Mouse (Mus musculus) ES-E14 (cell line): ENCODE results near the gene Tmem60. TPM values are rescaled to one million over a fixed set of nuclear protein-coding genes. Genes with fewer than 3 reads are reported as not detected.

Source experiments
- DNase-seq: peaks from one replicate; pipeline ENCODE4 v3.0.0-alpha.2; 2013; ENCODE audit warnings: low read depth, low spot score
- H3K27ac ChIP-seq: 2 replicates; pipeline ENCODE4 v1.5.1; 2012; ENCODE audit warnings: low read depth, mild to moderate bottlenecking, low read length, moderate library complexity, mixed read lengths; ENCODE audit not compliant: poor library complexity, insufficient read depth, severe bottlenecking
- H3K36me3 ChIP-seq: 2 replicates; pipeline ENCODE4 v1.6.1; 2012; ENCODE audit warnings: mild to moderate bottlenecking, low read length, moderate library complexity, mixed read lengths; ENCODE audit not compliant: control insufficient read depth, poor library complexity, insufficient read depth, severe bottlenecking
- H3K4me1 ChIP-seq, 2 experiments: fragments of 150-350 bp in 1 of 2; sonication (generic) in 1 of 2; 2 replicates each; pipeline ENCODE4 v1.6.1; 2012; ENCODE audit warnings: low read length in 2 of 2, mild to moderate bottlenecking in 1 of 2, mixed read lengths in 1 of 2; ENCODE audit not compliant: control insufficient read depth in 2 of 2, insufficient read depth in 2 of 2, poor library complexity in 1 of 2
- H3K4me3 ChIP-seq, 2 experiments: fragments of 150-350 bp in 1 of 2; sonication (generic) in 1 of 2; 2 replicates each; pipeline ENCODE4 v1.5.1; 2012; ENCODE audit warnings: low read length in 2 of 2, low read depth in 1 of 2, mild to moderate bottlenecking in 1 of 2, mixed read lengths in 1 of 2; ENCODE audit not compliant: insufficient read depth in 1 of 2, poor library complexity in 1 of 2, severe bottlenecking in 1 of 2
- H3K9ac ChIP-seq: 2 replicates; pipeline ENCODE4 v1.6.1; 2012; ENCODE audit warnings: low read depth, mild to moderate bottlenecking, low read length, mixed read lengths; ENCODE audit not compliant: poor library complexity, insufficient read depth, severe bottlenecking
- H3K9me3 ChIP-seq: fragments of 150-350 bp; sonication (generic); 2 replicates; pipeline ENCODE4 v1.6.1; 2012; ENCODE audit warnings: low read depth, mild to moderate bottlenecking, low read length; ENCODE audit not compliant: control insufficient read depth, insufficient read depth
- CHD2 ChIP-seq: IDR thresholded peaks from 2 replicates; pipeline ENCODE4 v1.6.1; 2014; ENCODE audit warnings: mild to moderate bottlenecking, low read depth, low read length, inconsistent platforms
- HCFC1 ChIP-seq: IDR thresholded peaks from 2 replicates; pipeline ENCODE4 v1.6.1; 2012; ENCODE audit warnings: low read length, inconsistent platforms, borderline replicate concordance; ENCODE audit not compliant: insufficient read depth
- MAFK ChIP-seq: IDR thresholded peaks from 2 replicates; pipeline ENCODE4 v1.6.1; 2014; ENCODE audit warnings: mild to moderate bottlenecking, low read depth, low read length, inconsistent platforms; ENCODE audit not compliant: insufficient read depth
- ZC3H11A ChIP-seq: IDR thresholded peaks from 2 replicates; pipeline ENCODE4 v1.6.1; 2012; ENCODE audit warnings: low read depth, mild to moderate bottlenecking, inconsistent platforms, low read length, borderline replicate concordance
- ZNF384 ChIP-seq: IDR thresholded peaks from 2 replicates; pipeline ENCODE4 v1.6.1; 2012; ENCODE audit warnings: low read depth, low read length, inconsistent platforms
- in situ Hi-C, 2 experiments: fragments of 600-800 bp; cut with MboI; formaldehyde crosslinking; loops; one replicate each; pipeline ENCODE4 v1.15.1; 2025; ENCODE audit warnings: low sequenced_read_pairs in 2 of 2, inconsistent platforms in 1 of 2; ENCODE audit not compliant: unreplicated experiment in 2 of 2
- total RNA-seq: library from RNA; depleted of rRNA; stranded (reverse); fragments of 300-350 nt; gene quantifications from 2 replicates; pipeline ENCODE4 v1.2.3, GENCODE M21; 2012; rRNA removed

The Tmem60 gene
- total RNA-seq, 1 experiment: 19.1 TPM

DNA sequence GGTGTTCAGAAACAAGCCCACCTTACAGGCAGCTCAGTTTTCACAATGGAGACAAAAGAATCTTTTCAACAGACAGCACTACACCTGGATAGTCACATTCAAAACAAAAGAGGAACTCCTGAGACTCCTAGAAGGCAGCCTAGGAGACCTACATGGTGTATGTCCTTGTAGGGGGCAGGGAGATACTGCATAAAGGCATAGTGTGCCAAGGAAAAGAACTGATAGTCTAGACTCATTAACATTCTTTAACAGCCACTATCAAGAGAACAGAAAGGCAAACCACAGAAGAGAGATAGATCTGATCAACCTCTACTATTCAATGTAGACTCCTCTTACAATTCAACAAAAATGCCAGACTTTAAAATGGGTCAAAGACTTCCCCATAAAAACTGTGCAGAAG is 48.4 kb downstream of the Tmem60 start:
- in situ Hi-C loops: no loop called here
- H3K27ac ChIP-seq: no peak overlapping the region; the same call in 1 of the 2 replicates
- H3K4me1 ChIP-seq: peaks cover 6 to 8% of the 10 kb centered on the region in 2 experiments
- H3K36me3 ChIP-seq: no peaks in the 10 kb centered on the region
- no peak for DNase-seq
- H3K9ac ChIP-seq: no peak overlapping the region
- H3K4me3 ChIP-seq: no peak overlapping the region
- TF ChIP-seq HCFC1 (no peak), ZNF384 (no peak), MAFK (no peak), CHD2 (no peak), ZC3H11A (no peak)
- no peaks in the 10 kb centered on the region for H3K9me3 ChIP-seq

DNA sequence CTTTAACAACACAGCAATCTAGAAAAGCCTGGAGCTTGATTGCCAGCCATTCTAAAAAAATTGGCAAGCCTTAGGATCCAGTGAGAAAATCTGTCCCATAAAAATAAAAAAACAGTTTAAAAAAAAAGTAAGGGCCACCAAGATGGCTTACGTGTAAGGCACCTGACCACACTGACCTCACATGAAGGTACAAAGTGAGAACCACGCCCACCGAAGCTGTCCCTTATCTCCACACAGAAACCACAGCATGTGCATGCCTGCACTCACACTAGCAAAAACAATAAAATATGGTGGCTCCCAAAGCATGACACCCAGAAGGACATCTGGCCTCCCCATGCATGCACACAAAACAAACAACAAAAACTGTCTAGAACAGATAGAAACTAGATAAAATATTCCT is 49.3 kb downstream of the Tmem60 start:
- TF ChIP-seq HCFC1: no peak
- TF ChIP-seq ZC3H11A: no peak
- TF ChIP-seq MAFK: no peak
- no peak for TF ChIP-seq CHD2
- no peak for TF ChIP-seq ZNF384
- DNase-seq: no peak
- in situ Hi-C loops: no loop called here
- Histone ChIP-seq H3K9ac (no peak overlapping the region), H3K36me3 (0 out of 2 replicates have a peak, but pooled peaks cover 2% of the 10 kb centered on the region), H3K4me3 (no peak overlapping the region), H3K9me3 (no peaks in the 10 kb centered on the region), H3K4me1 (peaks cover 8 to 14% of the 10 kb centered on the region in 2 experiments; a peak in 3 of 4 replicates), H3K27ac (no peak overlapping the region)

DNA sequence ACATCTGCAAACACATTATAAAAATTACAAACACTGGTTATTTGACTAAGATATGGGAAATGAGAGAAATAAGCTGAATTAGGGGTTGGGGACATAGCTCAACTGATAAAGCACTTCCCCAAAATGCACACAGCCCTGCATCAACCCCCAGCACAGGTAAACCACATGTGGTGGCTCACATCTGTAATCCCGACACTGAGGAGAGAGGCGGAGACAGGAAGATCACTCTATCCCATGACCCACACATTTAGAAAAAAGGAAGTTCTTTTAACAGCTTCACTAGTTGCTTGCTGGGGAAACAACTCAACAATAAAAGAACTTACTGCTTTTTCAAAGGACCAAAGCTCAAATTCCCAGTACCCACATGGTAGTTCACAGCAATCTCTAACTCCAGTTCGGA is 50.6 kb downstream of the Tmem60 start:
- no peaks in the 10 kb centered on the region for H3K9me3 ChIP-seq

DNA sequence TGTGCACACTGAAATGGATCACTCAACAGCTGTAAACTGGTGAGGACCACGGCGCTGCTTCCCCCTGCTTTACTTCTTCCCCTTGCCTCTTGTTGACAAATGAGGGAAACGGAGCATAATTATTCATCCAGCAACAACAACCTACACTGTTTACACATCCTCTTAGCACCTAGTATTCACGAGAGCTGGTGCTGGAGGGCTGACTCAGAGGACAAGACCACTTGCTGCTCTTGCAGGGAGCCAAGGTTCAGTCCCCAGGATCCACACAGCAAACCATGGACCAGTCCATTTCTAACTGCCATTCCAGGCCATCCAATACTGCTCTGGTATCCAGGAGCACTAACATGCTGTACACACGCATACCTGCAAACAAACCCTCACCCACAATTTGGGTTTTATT is 53.9 kb downstream of the Tmem60 start:
- TF ChIP-seq ZC3H11A (no peak), ZNF384 (no peak), CHD2 (no peak), HCFC1 (no peak), MAFK (no peak)
- in situ Hi-C loops: no loop called here
- Histone ChIP-seq H3K9me3 (no peaks in the 10 kb centered on the region), H3K27ac (no peak overlapping the region), H3K4me1 (peaks cover 2 to 28% of the 10 kb centered on the region in 2 experiments; a peak in 2 of 4 replicates), H3K36me3 (peaks cover 7% of the 10 kb centered on the region; the same call in 1 of the 2 replicates), H3K9ac (no peak overlapping the region; the same call in 1 of the 2 replicates), H3K4me3 (no peak overlapping the region)
- DNase-seq: no peak

More for the DNA sequence above, 50.6 kb downstream of the Tmem60 start:
- no peak for TF ChIP-seq ZNF384
- no peak for TF ChIP-seq CHD2
- no peak for TF ChIP-seq ZC3H11A
- no peak for TF ChIP-seq MAFK
- no peak for TF ChIP-seq HCFC1
- 0 out of 2 replicates have a peak, but pooled peaks cover 2% of the 10 kb centered on the region for H3K36me3 ChIP-seq
- DNase-seq: no peak
- peaks cover 8 to 15% of the 10 kb centered on the region in 2 experiments; a peak in 3 of 4 replicates for H3K4me1 ChIP-seq
- in situ Hi-C loops: no loop called here
- no peak overlapping the region for H3K4me3 ChIP-seq
- H3K9ac ChIP-seq: no peak overlapping the region
- no peak overlapping the region for H3K27ac ChIP-seq

Other genes starting within 250 kb of the Tmem60 start
- 44.9 and 58.5 TPM in 2 replicates for gene Phtf2, start 67 bp upstream of the Tmem60 start, total RNA-seq
- gene Rsbn1l, start 74.2 kb downstream of the Tmem60 start, total RNA-seq: 8.6 and 10.3 TPM in 2 replicates
- gene Ptpn12, start 173.7 kb downstream of the Tmem60 start, total RNA-seq: 20.2 and 21.3 TPM in 2 replicates